Mouse (Mus musculus): Measurements from ENCODE around the gene Fhl1. TPM values are rescaled to one million over a fixed set of nuclear protein-coding genes. Genes with fewer than 3 reads are reported as not detected.

Gene Fhl1
- total RNA-seq, 2 experiments from 2014 or later: 1,822 to 2,163 TPM

Other genes starting within 250 kb of the Fhl1 start
- not detected for gene Gm10477, start 207.0 kb upstream of the Fhl1 start, total RNA-seq (2021)
- not detected for gene Gm648, start 182.2 kb upstream of the Fhl1 start, total RNA-seq (2021)
- gene Mmgt1, start 133.7 kb upstream of the Fhl1 start, total RNA-seq (2021): 10 to 100 TPM; 24.2 to 25.8 TPM
- 10 to 100 TPM; 25.1 to 26.3 TPM for gene Slc9a6, start 122.0 kb upstream of the Fhl1 start, total RNA-seq (2021)
- gene Map7d3, start 90.5 kb downstream of the Fhl1 start, total RNA-seq (2021): under 1 TPM; 0.14 to 0.21 TPM
- gene Adgrg4, start 138.4 kb downstream of the Fhl1 start, total RNA-seq (2021): not detected

Measured in gastrocnemius, adult 18-20 months (tissue).